ENCODE assay signal across 22 mouse cellular contexts in the genomic region with DNA sequence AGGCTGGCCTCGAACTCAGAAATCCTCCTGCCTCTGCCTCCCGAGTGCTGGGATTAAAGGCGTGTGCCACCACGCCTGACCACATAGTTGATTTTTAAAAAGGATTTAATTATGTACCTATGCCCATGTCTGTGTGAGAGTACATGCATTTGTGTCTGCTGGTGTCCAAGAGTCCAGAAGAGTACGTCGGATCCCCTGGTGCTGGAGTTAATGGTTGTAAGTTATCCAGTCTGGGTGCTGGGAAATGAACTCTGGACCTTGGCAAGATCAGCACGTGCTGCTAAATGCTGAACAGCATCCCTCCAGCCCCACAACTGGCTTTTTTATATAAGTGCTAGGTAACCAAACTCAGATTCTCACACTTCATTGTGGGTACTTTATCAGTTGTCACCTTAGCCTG. TPM values are rescaled to one million over a fixed set of nuclear protein-coding genes. Genes with fewer than 3 reads are reported as not detected.
A peak's percentile ranks its signal among the peaks of the same experiment; 100 is the strongest.
DNase-seq lines count a peak whose midpoint lies in the region; ATAC-seq and TF ChIP-seq lines count a peak whose summit lies in the region.
"Had no signal": no experiment of that assay in that cellular context is flagged by ENCODE, and none has a peak within 500 bp of the region (broad histone marks: within the 10 kb centered on the region; RNA-seq: fewer than 3 reads in every experiment).

No protein-coding gene starts in this region.

- H3K27me3 ChIP-seq in kidney, adult 2 months (replicated peaks; ENCODE audit: control insufficient read depth, insufficient read depth, low read length) = no peaks in the 10 kb centered on the region
- H3K27me3 ChIP-seq in kidney, embryonic 16.5 days (ENCODE audit: insufficient read depth, low read length) = no peaks in the 10 kb centered on the region
- no peaks in the 10 kb centered on the region for H3K27me3 ChIP-seq in liver, adult 2 months (ENCODE audit: control insufficient read depth, insufficient read depth, low read length)
- H3K27me3 ChIP-seq in liver, postnatal 0 days (ENCODE audit: insufficient read depth, low read length) = no peaks in the 10 kb centered on the region
- H3K27me3 ChIP-seq in hindbrain, embryonic 11.5 days (ENCODE audit: control insufficient read depth, insufficient read depth, low read length) = no peaks in the 10 kb centered on the region
- H3K27me3 ChIP-seq: embryonic facial prominence, embryonic 13.5 days; embryonic facial prominence, embryonic 15.5 days; forebrain, embryonic 12.5 days had no signal

- no peak for ATAC-seq in kidney, embryonic 16.5 days (ENCODE audit: low FRiP score, low TSS enrichment)
- ATAC-seq in liver, postnatal 0 days = no peak
- ATAC-seq in hindbrain, embryonic 11.5 days (ENCODE audit: low FRiP score) = no peak
- ATAC-seq: forebrain, embryonic 14.5 days had no signal

- no peaks in the 10 kb centered on the region for H3K9me3 ChIP-seq in kidney, embryonic 16.5 days (ENCODE audit: low read length)
- H3K9me3 ChIP-seq in liver, postnatal 0 days (ENCODE audit: low read length) = no peaks in the 10 kb centered on the region
- no peaks in the 10 kb centered on the region for H3K9me3 ChIP-seq in hindbrain, embryonic 11.5 days (ENCODE audit: control insufficient read depth, low read length)
- H3K9me3 ChIP-seq: embryonic facial prominence, embryonic 13.5 days; embryonic facial prominence, embryonic 15.5 days; forebrain, embryonic 10.5 days; forebrain, embryonic 12.5 days had no signal

- no peak overlapping the region for H3K9ac ChIP-seq in kidney, embryonic 16.5 days (replicated peaks; ENCODE audit: low read length)
- H3K9ac ChIP-seq in liver, adult 2 months (ENCODE audit: low read depth, low read length) = no peak overlapping the region
- H3K9ac ChIP-seq in liver, postnatal 0 days (replicated peaks) = no peak overlapping the region
- H3K9ac ChIP-seq in hindbrain, embryonic 11.5 days (ENCODE audit: low read depth, low read length) = no peak overlapping the region
- H3K9ac ChIP-seq: embryonic facial prominence, embryonic 13.5 days; embryonic facial prominence, embryonic 15.5 days; forebrain, embryonic 12.5 days had no signal

- TF ChIP-seq POLR2A in kidney, adult 2 months (IDR thresholded peaks at IDR 0.05; ENCODE audit: low read depth, low read length) = no peak
- no peak for TF ChIP-seq POLR2A in liver, adult 2 months (IDR thresholded peaks at IDR 0.05; ENCODE audit: extremely low read depth, insufficient read depth, low read length)

- 0 out of 2 replicates have a peak overlapping the region, but pooled peaks have one; percentile 46 for H3K27ac ChIP-seq in kidney, adult 2 months (ENCODE audit: insufficient read depth, low read depth, low read length)
- H3K27ac ChIP-seq in kidney, embryonic 16.5 days (ENCODE audit: low read length) = no peak overlapping the region
- H3K27ac ChIP-seq in liver, adult 2 months (replicated peaks; ENCODE audit: insufficient read depth, low read depth, low read length) = no peak overlapping the region
- no peak overlapping the region for H3K27ac ChIP-seq in liver, postnatal 0 days (ENCODE audit: low read depth)
- H3K27ac ChIP-seq in hindbrain, embryonic 11.5 days (ENCODE audit: low read depth, low read length) = no peak overlapping the region
- H3K27ac ChIP-seq: embryonic facial prominence, embryonic 13.5 days; embryonic facial prominence, embryonic 15.5 days; forebrain, embryonic 10.5 days; forebrain, embryonic 12.5 days had no signal

- no peaks in the 10 kb centered on the region for H3K79me2 ChIP-seq in liver, adult 2 months (ENCODE audit: control insufficient read depth, insufficient read depth, low read length)

- no peaks in the 10 kb centered on the region for H3K36me3 ChIP-seq in kidney, adult 2 months (ENCODE audit: control insufficient read depth, insufficient read depth, low read length)
- no peaks in the 10 kb centered on the region for H3K36me3 ChIP-seq in kidney, embryonic 16.5 days (ENCODE audit: insufficient read depth, low read length)
- no peaks in the 10 kb centered on the region for H3K36me3 ChIP-seq in liver, adult 2 months (ENCODE audit: control insufficient read depth, insufficient read depth, low read length)
- no peaks in the 10 kb centered on the region for H3K36me3 ChIP-seq in liver, postnatal 0 days (replicated peaks; ENCODE audit: insufficient read depth, low read length)
- H3K36me3 ChIP-seq in hindbrain, embryonic 11.5 days (ENCODE audit: control insufficient read depth, insufficient read depth, low read length) = no peaks in the 10 kb centered on the region
- H3K36me3 ChIP-seq: embryonic facial prominence, embryonic 13.5 days; embryonic facial prominence, embryonic 15.5 days; forebrain, embryonic 10.5 days; forebrain, embryonic 12.5 days had no signal

- H3K4me1 ChIP-seq in kidney, adult 2 months (ENCODE audit: control insufficient read depth, insufficient read depth, low read length) = no peaks in the 10 kb centered on the region
- H3K4me1 ChIP-seq in kidney, embryonic 16.5 days (ENCODE audit: insufficient read depth, low read length) = no peaks in the 10 kb centered on the region
- no peaks in the 10 kb centered on the region for H3K4me1 ChIP-seq in liver, adult 2 months (ENCODE audit: control insufficient read depth, insufficient read depth, low read length)
- H3K4me1 ChIP-seq in liver, postnatal 0 days (ENCODE audit: insufficient read depth) = no peaks in the 10 kb centered on the region
- no peaks in the 10 kb centered on the region for H3K4me1 ChIP-seq in hindbrain, embryonic 11.5 days (replicated peaks; ENCODE audit: control insufficient read depth, insufficient read depth, low read length)
- H3K4me1 ChIP-seq: forebrain, embryonic 10.5 days; forebrain, embryonic 12.5 days had no signal

- peak; percentile 71 for DNase-seq in kidney, adult 2 months
- DNase-seq in liver, adult 2 months (ENCODE audit: extremely low read depth, low read depth, low spot score) = peak; percentile 26
- DNase-seq in liver, postnatal 0 days = no peak
- DNase-seq in yolk sac, embryonic 10.5 days (ENCODE audit: low spot score) = peak; percentile 43
- DNase-seq in hindbrain, embryonic 11.5 days (ENCODE audit: low spot score) = no peak
- DNase-seq: adrenal gland, adult 2 months; adrenal gland, postnatal 10 days; adrenal gland, postnatal 25 days; cerebellum, adult 11 months; cerebellum, adult 18-20 months; cerebellum, adult 8-10 months; cerebellum, adult 9-11 months; cerebellum, postnatal 14 days; cerebellum, postnatal 36 days; embryo, embryonic 11 days had no signal

- 65% methylated on average over 7 of the region's 7 CpGs for WGBS in kidney, adult 2 months
- WGBS in kidney, embryonic 16.5 days = 97% methylated on average over 7 of the region's 7 CpGs
- 66% methylated on average over 7 of the region's 7 CpGs for WGBS in liver, adult 2 months
- 83% methylated on average over 7 of the region's 7 CpGs for WGBS in liver, postnatal 0 days (ENCODE audit: insufficient replicate concordance)
- WGBS in hindbrain, embryonic 11.5 days = 99% methylated on average over 7 of the region's 7 CpGs

- H3K4me3 ChIP-seq in kidney, adult 2 months (ENCODE audit: insufficient read depth, low read depth, low read length) = no peak overlapping the region
- H3K4me3 ChIP-seq in kidney, embryonic 16.5 days (ENCODE audit: low read length) = no peak overlapping the region
- no peak overlapping the region for H3K4me3 ChIP-seq in liver, adult 2 months (ENCODE audit: insufficient read depth, low read depth, low read length)
- no peak overlapping the region for H3K4me3 ChIP-seq in liver, postnatal 0 days (ENCODE audit: low read depth, low read length)
- H3K4me3 ChIP-seq in hindbrain, embryonic 11.5 days (ENCODE audit: low read depth, low read length) = no peak overlapping the region
- H3K4me3 ChIP-seq: embryonic facial prominence, embryonic 13.5 days; embryonic facial prominence, embryonic 15.5 days; erythroblast, embryonic 14.5 days; forebrain, embryonic 10.5 days; forebrain, embryonic 12.5 days had no signal

- TF ChIP-seq EP300 in liver, postnatal 0 days (IDR thresholded peaks at IDR 0.05; ENCODE audit: low read depth) = no peak

- TF ChIP-seq CTCF in kidney, adult 2 months (conservative IDR thresholded peaks at IDR 0.05; ENCODE audit: insufficient read depth, insufficient read length, low read depth, low read length) = no peak
- TF ChIP-seq CTCF in liver, adult 2 months (IDR thresholded peaks at IDR 0.05; ENCODE audit: low read depth, low read length) = no peak
- TF ChIP-seq CTCF in liver, postnatal 0 days (IDR thresholded peaks at IDR 0.05; ENCODE audit: low read depth) = no peak

- no peak overlapping the region for H3K4me2 ChIP-seq in kidney, embryonic 16.5 days (replicated peaks; ENCODE audit: low read depth, low read length)
- no peak overlapping the region for H3K4me2 ChIP-seq in liver, postnatal 0 days (ENCODE audit: low read depth, low read length)
- no peak overlapping the region for H3K4me2 ChIP-seq in hindbrain, embryonic 11.5 days (replicated peaks; ENCODE audit: low read depth, low read length)
- H3K4me2 ChIP-seq: embryonic facial prominence, embryonic 13.5 days; embryonic facial prominence, embryonic 15.5 days; forebrain, embryonic 12.5 days had no signal

RNA-seq across cellular contexts. Expression of gene 0610009B22Rik, which starts 17.8 kb away (rescaled TPM):
- polyA plus RNA-seq in kidney, adult 2 months (2012; rRNA removed) = 30.5 and 41.0 TPM in 2 replicates
- polyA plus RNA-seq in kidney, embryonic 16.5 days (2015; fragmentation: Nextera tagmentation; extraction: Ambion mirVana) = 105 and 107 TPM in 2 replicates
- total RNA-seq in liver, adult 2 months (2014; rRNA removed) = 30.5 and 32.2 TPM in 2 replicates
- 17.7 and 21.6 TPM in 2 replicates for polyA plus RNA-seq in liver, adult 2 months (2012; rRNA removed)
- polyA plus RNA-seq in liver, postnatal 0 days (2015; fragmentation: Nextera tagmentation; extraction: Ambion mirVana) = 61.9 and 66.5 TPM in 2 replicates
- polyA plus RNA-seq in hindbrain, embryonic 11.5 days (2014; fragmentation: Nextera tagmentation; extraction: Ambion mirVana) = 108 and 110 TPM in 2 replicates

RNA-seq across cellular contexts. Expression of gene D930048N14Rik, which starts 20.1 kb away (rescaled TPM):
- polyA plus RNA-seq in kidney, adult 2 months (2012; rRNA removed) = 10.7 and 13.7 TPM in 2 replicates
- polyA plus RNA-seq in kidney, embryonic 16.5 days (2015; fragmentation: Nextera tagmentation; extraction: Ambion mirVana) = 4.0 and 4.5 TPM in 2 replicates
- total RNA-seq in liver, adult 2 months (2014; rRNA removed) = 1.3 and 1.7 TPM in 2 replicates
- polyA plus RNA-seq in liver, adult 2 months (2012; rRNA removed) = 10.3 and 10.9 TPM in 2 replicates
- 0.15 and 0.34 TPM in 2 replicates for polyA plus RNA-seq in liver, postnatal 0 days (2015; fragmentation: Nextera tagmentation; extraction: Ambion mirVana)
- 0.73 and 1.2 TPM in 2 replicates for polyA plus RNA-seq in hindbrain, embryonic 11.5 days (2014; fragmentation: Nextera tagmentation; extraction: Ambion mirVana)
- polyA plus RNA-seq: erythroblast, embryonic 14.5 days had no signal

RNA-seq across cellular contexts. Expression of gene N4bp3, which starts 20.2 kb away (rescaled TPM):
- polyA plus RNA-seq in kidney, adult 2 months (2012; rRNA removed) = 11.8 and 13.6 TPM in 2 replicates
- 30.9 and 34.1 TPM in 2 replicates for polyA plus RNA-seq in kidney, embryonic 16.5 days (2015; fragmentation: Nextera tagmentation; extraction: Ambion mirVana)
- 1.6 and 2.4 TPM in 2 replicates for total RNA-seq in liver, adult 2 months (2014; rRNA removed)
- 5.7 and 6.4 TPM in 2 replicates for polyA plus RNA-seq in liver, adult 2 months (2012; rRNA removed)
- polyA plus RNA-seq in liver, postnatal 0 days (2015; fragmentation: Nextera tagmentation; extraction: Ambion mirVana) = 2.4 and 2.8 TPM in 2 replicates
- polyA plus RNA-seq in hindbrain, embryonic 11.5 days (2014; fragmentation: Nextera tagmentation; extraction: Ambion mirVana) = 6.6 and 6.9 TPM in 2 replicates

RNA-seq across cellular contexts. Expression of gene Rmnd5b, which starts 35.1 kb away (rescaled TPM):
- polyA plus RNA-seq in kidney, adult 2 months (2012; rRNA removed) = 46.6 and 52.9 TPM in 2 replicates
- 48.9 and 51.9 TPM in 2 replicates for polyA plus RNA-seq in kidney, embryonic 16.5 days (2015; fragmentation: Nextera tagmentation; extraction: Ambion mirVana)
- 8.9 and 10.3 TPM in 2 replicates for total RNA-seq in liver, adult 2 months (2014; rRNA removed)
- polyA plus RNA-seq in liver, adult 2 months (2012; rRNA removed) = 44.9 and 46.6 TPM in 2 replicates
- 13.0 and 16.0 TPM in 2 replicates for polyA plus RNA-seq in liver, postnatal 0 days (2015; fragmentation: Nextera tagmentation; extraction: Ambion mirVana)
- polyA plus RNA-seq in hindbrain, embryonic 11.5 days (2014; fragmentation: Nextera tagmentation; extraction: Ambion mirVana) = 42.5 and 43.7 TPM in 2 replicates

RNA-seq across cellular contexts. Expression of gene Nhp2, which starts 51.3 kb away (rescaled TPM):
- polyA plus RNA-seq in kidney, adult 2 months (2012; rRNA removed) = 44.6 and 49.8 TPM in 2 replicates
- polyA plus RNA-seq in kidney, embryonic 16.5 days (2015; fragmentation: Nextera tagmentation; extraction: Ambion mirVana) = 156 and 158 TPM in 2 replicates
- total RNA-seq in liver, adult 2 months (2014; rRNA removed) = 26.4 and 29.4 TPM in 2 replicates
- 31.4 and 33.8 TPM in 2 replicates for polyA plus RNA-seq in liver, adult 2 months (2012; rRNA removed)
- polyA plus RNA-seq in liver, postnatal 0 days (2015; fragmentation: Nextera tagmentation; extraction: Ambion mirVana) = 70.1 and 76.2 TPM in 2 replicates
- 154 and 156 TPM in 2 replicates for polyA plus RNA-seq in hindbrain, embryonic 11.5 days (2014; fragmentation: Nextera tagmentation; extraction: Ambion mirVana)

Comparison
In these comparisons a context has a peak if more than half of its experiments do, and no peak if none do; other contexts are left out.
1. DNase-seq: peak in kidney, adult 2 months (single experiment), liver, adult 2 months (single experiment) and yolk sac, embryonic 10.5 days (single experiment); none in liver, postnatal 0 days (single experiment) and hindbrain, embryonic 11.5 days (single experiment).